Mouse (Mus musculus): ENCODE results near the gene Elavl4.

Gene Elavl4

DNA sequence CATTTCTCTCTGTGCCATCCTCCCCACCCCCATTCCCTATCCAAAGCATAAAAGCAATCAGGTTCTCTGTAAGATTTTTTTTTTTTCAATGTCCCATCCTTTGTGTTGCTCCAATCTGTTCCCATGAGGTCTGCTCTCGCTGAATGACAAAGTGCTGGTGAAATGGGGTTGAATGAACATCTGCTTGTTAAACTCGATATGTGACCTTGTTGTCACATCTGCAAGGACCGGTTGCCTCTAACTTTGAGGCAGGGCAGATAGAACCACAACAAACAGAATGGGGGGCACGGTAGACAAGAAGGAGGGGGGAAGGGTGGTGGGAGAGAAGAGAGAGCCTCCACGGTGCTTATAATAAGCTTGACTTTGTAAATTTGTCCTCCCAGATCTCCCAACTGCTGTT is 138.0 kb downstream of the Elavl4 start:
- CTCF ChIA-PET, result no interaction called here
- POLR2A ChIA-PET, result no interaction called here

DNA sequence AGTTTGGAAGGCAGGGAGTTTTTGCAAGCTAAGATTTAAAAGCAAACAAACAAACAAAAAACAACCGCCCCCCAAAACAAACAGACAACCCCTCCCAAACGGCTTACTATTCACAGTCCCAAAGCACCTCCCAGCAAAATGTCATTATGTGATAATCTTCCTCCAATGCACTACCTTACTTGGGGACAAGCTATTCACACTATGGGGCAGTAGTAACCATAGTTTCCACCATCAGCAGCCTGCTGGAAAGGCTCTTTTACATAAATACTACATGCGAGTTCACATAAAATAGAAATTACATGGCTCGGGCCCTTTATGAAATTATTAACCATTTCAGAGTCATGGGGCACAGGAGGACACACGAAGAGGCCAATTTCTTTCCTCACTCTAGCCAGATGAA is 141.5 kb downstream of the Elavl4 start:
- POLR2A ChIA-PET, result no interaction called here

GRCm38 (mm10) chr4:110209613-110210012 is 142.1 kb downstream of the Elavl4 start:
- ChIA-PET CTCF (interaction anchor here in 1 of 4 experiments (0.7 kb wide), 1 partner anchor 141 kb away, joined by 4 read pairs; no protein-coding TSS in a partner anchor), POLR2A (no interaction called here)

More for the DNA sequence above, 141.5 kb downstream of the Elavl4 start:
- CTCF ChIA-PET, result no interaction called here

GRCm38 (mm10) chr4:110201680-110202079 is 150.0 kb downstream of the Elavl4 start:
- CTCF ChIA-PET, result no interaction called here
- POLR2A ChIA-PET, result no interaction called here

DNA sequence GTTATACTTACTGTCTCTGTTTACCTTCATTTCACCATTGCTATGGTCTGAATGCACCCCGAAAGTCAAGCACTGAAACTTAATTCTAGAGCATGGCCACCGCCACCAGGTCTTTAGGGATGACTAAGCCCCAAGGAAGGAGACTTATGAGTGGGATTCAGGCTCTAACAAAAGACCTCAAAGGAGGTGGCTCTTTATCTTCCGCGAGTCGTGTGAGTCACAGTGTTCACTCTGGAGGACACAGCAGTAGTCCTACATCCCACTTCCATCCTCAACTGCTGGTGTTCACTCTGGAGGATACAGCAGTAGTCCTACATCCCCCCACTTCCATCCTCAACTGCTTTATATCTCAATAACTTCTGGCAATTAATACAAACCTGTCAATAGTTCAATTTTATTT is 151.8 kb downstream of the Elavl4 start:
- POLR2A ChIA-PET, result no interaction called here
- CTCF ChIA-PET, result no interaction called here

GRCm38 (mm10) chr4:110198600-110198999 is 153.1 kb downstream of the Elavl4 start:
- ChIA-PET CTCF (no interaction called here), POLR2A (interaction anchor here in 1 of 4 experiments (0.6 kb wide), 1 partner anchor 34 kb away, joined by 4 read pairs; no protein-coding TSS in a partner anchor)

DNA sequence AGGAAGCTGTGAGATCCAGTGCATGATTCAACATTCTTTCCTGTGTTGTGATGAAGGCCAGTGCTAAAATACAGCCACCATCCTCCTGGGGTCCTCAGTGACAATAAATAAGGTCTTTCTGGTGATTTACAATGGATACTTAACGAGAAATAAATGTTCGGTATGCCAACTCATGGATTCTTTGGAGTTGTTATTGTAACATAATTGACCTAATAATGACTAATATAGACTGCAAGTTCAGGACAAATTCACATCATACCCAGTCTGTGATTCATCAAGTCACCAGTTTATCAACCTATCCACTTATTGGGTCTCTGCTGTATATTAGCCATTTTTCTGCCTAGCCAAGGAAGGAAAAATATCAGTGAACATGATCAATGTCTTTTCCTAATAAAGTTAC is 174.4 kb downstream of the Elavl4 start:
- CTCF ChIA-PET, result no interaction called here

GRCm38 (mm10) chr4:110172028-110172427 is 179.7 kb downstream of the Elavl4 start:
- CTCF ChIA-PET, result no interaction called here
- POLR2A ChIA-PET, result no interaction called here

More for the DNA sequence above, 174.4 kb downstream of the Elavl4 start:
- POLR2A ChIA-PET, result no interaction called here

GRCm38 (mm10) chr4:110165217-110165616 is 186.5 kb downstream of the Elavl4 start:
- POLR2A ChIA-PET, result no interaction called here
- CTCF ChIA-PET, result interaction anchor here in 2 of 4 experiments (0.7 kb wide), 2 partner anchors 46 to 52 kb away, joined by 3 to 7 read pairs; no protein-coding TSS in a partner anchor

DNA sequence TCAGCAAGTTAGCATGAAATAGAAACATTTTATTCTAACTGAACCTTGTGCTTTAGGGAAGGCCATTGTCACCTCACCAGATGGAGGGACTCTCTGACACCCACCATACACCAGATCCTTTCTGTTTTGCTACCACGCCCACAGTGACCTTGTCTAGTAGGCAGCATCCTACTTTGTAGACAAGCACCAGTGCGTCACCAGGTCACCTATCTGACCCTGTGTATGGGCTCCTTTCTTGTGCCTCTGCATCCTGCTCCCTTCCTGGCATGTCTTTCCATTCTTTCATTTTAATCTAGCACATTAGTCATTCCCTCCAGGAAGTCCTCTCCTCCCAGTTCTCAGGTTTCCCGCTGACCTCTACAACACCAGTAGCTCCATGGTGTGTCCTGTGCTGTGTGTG is 190.1 kb downstream of the Elavl4 start:
- CTCF ChIA-PET, result interaction anchor here in 1 of 4 experiments (1.2 kb wide), 1 partner anchor 33 kb away, joined by 3 read pairs; no protein-coding TSS in a partner anchor
- POLR2A ChIA-PET, result no interaction called here

DNA sequence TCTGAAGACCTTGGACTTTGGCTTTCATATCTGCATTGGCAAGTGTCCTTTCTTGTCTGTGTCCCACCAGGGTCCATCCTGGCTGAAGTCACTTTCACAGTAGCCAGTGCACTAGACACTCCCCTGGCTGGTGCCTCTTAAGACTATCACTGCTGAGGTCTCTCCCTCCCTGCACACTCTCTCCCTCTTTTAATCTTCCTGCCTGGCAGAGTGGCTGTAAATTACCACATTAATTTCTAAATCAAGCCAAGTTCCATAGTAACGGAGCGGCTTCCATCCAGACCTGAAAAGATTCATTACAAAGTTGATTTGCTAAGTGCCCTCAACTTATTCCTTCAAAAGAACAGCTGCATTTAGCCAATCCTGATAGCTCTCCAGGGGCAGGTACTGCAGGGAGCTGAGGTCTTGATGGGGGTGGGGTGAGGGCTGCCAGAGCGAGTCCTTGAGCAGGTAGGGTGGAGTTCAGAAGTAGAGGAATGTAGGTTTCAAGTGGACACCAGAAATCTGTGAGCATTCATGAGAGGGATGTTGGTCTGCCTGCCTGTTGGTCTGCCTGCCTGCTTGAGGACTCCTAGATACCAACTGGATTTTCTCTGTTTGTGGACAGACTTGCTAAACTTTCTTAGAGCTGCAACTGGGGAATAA is 194.1 kb downstream of the Elavl4 start:
- ChIA-PET CTCF (interaction anchor here in 1 of 4 experiments (0.5 kb wide), 1 partner anchor 35 kb away, joined by 7 read pairs; no protein-coding TSS in a partner anchor), POLR2A (no interaction called here)

DNA sequence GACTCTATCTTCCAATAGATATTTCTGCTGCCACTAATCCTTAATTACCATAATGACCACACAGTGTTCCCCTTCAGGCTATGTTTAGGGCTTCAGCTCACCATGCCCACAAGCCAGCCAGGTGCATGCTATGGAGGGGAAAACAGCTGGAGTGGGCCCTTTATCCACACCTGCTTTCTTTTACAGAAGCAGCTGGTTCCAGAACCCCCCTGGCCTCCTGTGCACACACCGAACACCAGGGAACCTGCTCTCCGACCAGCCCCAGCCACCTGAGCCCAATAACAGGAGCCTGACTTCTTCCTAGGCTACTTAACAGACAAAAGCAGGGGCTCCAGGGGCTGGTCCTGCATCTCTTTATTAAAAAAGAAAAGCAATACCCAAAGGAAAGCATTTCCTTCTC is 195.8 kb downstream of the Elavl4 start:
- ChIA-PET CTCF (no interaction called here), POLR2A (no interaction called here)
